Mouse (Mus musculus) forebrain, embryonic 14.5 days (tissue): ENCODE measurements at regions not wholly inside any gene's neighbourhood (a gene's known extent, or its start where the extent isn't known, plus 50 kb on each side); places are given as distances from the start of the nearest gene placed in this dataset.
A peak's percentile ranks its signal among the peaks of the same experiment; 100 is the strongest.

Experiments
- ATAC-seq: fragments of 200-750 bp; cut with Nextera tagmentation; 2 replicates; pipeline ENCODE4 v1.8.0; 2017; ENCODE audit warnings: mild to moderate bottlenecking, moderate library complexity
- DNase-seq: peaks from one replicate; pipeline ENCODE4 v3.0.0-alpha.2; 2015; ENCODE audit warnings: low spot score
- H3K27ac ChIP-seq: fragments of 300-500 bp; sonication (generic); 2 replicates; pipeline ENCODE4 v1.5.1; 2014; ENCODE audit warnings: low read depth, mild to moderate bottlenecking, control low read depth, low read length, moderate library complexity
- H3K27me3 ChIP-seq: fragments of 300-500 bp; sonication (generic); replicated peaks from 2 replicates; pipeline ENCODE4 v1.6.1; 2014; ENCODE audit warnings: low read length, control low read depth, mixed read lengths; ENCODE audit not compliant: control insufficient read depth, insufficient read depth
- H3K36me3 ChIP-seq: fragments of 300-500 bp; sonication (generic); 2 replicates; pipeline ENCODE4 v1.6.1; 2014; ENCODE audit warnings: low read length, control low read depth; ENCODE audit not compliant: control insufficient read depth, insufficient read depth
- H3K4me1 ChIP-seq: fragments of 300-500 bp; sonication (generic); 2 replicates; pipeline ENCODE4 v1.6.1; 2014; ENCODE audit warnings: antibody characterized with exemption, low read length, control low read depth; ENCODE audit not compliant: control insufficient read depth, insufficient read depth
- H3K4me2 ChIP-seq: fragments of 300-500 bp; sonication (generic); 2 replicates; pipeline ENCODE4 v1.6.1; 2014; ENCODE audit warnings: mild to moderate bottlenecking, control low read depth, low read length
- H3K4me3 ChIP-seq: fragments of 300-500 bp; sonication (generic); 2 replicates; pipeline ENCODE4 v1.5.1; 2014; ENCODE audit warnings: low read depth, low read length, control low read depth
- H3K9ac ChIP-seq: fragments of 300-500 bp; sonication (generic); 2 replicates; pipeline ENCODE4 v1.6.1; 2014; ENCODE audit warnings: mild to moderate bottlenecking, low read length, control low read depth, moderate library complexity
- H3K9me3 ChIP-seq: fragments of 300-500 bp; sonication (generic); replicated peaks from 2 replicates; pipeline ENCODE4 v1.6.1; 2016; ENCODE audit warnings: low read length, control low read depth, mixed read lengths; ENCODE audit not compliant: control insufficient read depth
- WGBS: fragments of 180-500 bp; shearing (Covaris S2); extraction: QIAGEN DNeasy Blood & Tissue Kit; methylation state at CpG from one replicate; pipeline ENCODE4 v1.1.7; 2014; 5-methylcytosine and 5-hydroxymethylcytosine counted together

DNA sequence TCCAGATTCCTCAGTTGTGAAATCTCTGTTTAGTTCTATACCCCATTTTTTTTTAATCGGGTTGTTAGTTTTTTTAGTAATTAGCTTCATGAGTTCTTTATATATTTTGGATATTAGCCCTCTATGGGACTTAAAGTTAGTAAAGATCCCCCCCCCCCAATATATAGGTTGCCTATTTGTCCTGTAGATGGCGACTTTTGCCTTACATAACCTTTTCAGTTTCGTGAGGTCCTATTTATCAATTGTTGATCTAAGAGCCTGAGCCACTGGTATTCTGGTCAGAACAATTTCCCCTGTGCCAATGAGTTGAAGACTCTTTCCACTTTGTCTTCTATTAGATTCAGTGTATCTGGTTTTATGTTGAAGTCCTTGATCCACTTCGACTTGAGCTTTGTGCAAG is 80.0 kb upstream of the Hpgds start:
- Histone ChIP-seq H3K4me2 (no peak overlapping the region), H3K4me1 (no peaks in the 10 kb centered on the region), H3K36me3 (no peaks in the 10 kb centered on the region), H3K9ac (no peak overlapping the region), H3K27ac (no peak overlapping the region), H3K27me3 (no peaks in the 10 kb centered on the region), H3K4me3 (no peak overlapping the region), H3K9me3 (no peaks in the 10 kb centered on the region)
- DNase-seq (no peak), ATAC-seq (no peak)
- 76% methylated on average over 4 of the region's 4 CpGs for WGBS

DNA sequence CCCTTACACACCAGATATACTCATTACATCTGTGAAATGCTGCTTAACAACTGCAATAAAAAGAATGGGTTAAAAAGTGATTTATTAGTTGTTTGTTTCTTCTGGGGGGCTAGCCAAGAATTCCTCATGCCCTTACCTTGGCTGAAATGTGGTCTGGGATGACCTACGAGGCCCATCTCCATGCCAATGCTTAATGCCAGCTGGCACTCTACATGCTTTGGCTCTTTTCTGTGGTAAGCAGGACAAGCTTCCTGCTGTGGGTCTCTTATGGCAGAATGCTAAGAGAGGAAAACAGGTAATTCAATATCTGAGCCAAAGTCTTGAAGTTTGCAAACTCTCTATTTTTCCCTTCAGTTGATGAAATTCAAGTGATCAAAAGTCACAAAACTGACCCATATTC is 117.9 kb upstream of the Hpgds start:
- H3K4me2 ChIP-seq, result no peak overlapping the region
- H3K36me3 ChIP-seq, result no peaks in the 10 kb centered on the region
- no peaks in the 10 kb centered on the region for H3K4me1 ChIP-seq
- no peaks in the 10 kb centered on the region for H3K27me3 ChIP-seq
- no peak overlapping the region for H3K27ac ChIP-seq
- H3K9ac ChIP-seq, result no peak overlapping the region
- ATAC-seq (no peak), DNase-seq (no peak)
- no peaks in the 10 kb centered on the region for H3K9me3 ChIP-seq
- 91% methylated on average over 1 of the region's 1 CpGs for WGBS
- H3K4me3 ChIP-seq, result no peak overlapping the region

DNA sequence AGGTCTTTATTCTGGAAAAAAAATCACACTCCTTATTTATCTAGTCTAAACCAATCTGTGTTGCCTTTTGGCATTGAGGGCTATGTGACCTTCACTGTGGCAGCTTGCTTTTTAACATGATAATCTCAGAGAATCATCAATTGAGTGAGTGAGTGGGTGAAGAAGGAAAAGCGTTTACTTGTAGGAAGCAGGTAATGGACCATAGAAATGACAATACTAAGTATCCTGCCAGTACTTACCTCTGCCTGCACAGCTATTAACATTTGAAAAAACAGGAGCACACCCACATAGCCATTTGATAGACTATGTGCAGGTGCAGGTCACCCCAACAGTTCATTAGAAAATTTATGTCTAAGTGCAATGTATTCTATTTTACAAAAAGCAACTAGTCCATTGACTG is 110.2 kb upstream of the C130060K24Rik start:
- Histone ChIP-seq H3K27ac (no peak overlapping the region), H3K9me3 (no peaks in the 10 kb centered on the region), H3K4me1 (no peaks in the 10 kb centered on the region), H3K36me3 (no peaks in the 10 kb centered on the region), H3K4me3 (no peak overlapping the region), H3K27me3 (no peaks in the 10 kb centered on the region), H3K4me2 (no peak overlapping the region), H3K9ac (no peak overlapping the region)
- ATAC-seq, result no peak
- no peak for DNase-seq
- 85% methylated on average over 1 of the region's 1 CpGs for WGBS

DNA sequence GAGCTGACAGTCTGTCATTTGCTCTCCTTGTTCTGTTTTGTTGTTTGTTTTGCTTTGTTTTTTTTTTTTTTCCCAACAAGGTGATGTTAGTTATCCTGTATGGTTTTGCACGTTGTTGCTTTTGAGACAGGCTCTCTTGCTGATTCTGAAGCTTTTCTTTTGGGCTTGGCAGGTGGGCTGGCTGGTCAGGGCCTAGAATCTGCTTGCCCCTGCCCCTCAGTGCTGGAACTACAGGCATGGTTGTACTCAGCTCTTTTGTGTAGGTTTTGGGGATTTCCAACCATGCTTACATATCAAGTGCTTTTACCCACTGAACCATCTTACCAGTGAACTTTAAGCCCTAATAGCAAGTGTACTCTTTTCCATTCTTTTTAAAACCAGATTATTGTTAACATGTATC is 70.7 kb upstream of the C130060K24Rik start:
- Histone ChIP-seq H3K9ac (no peak overlapping the region), H3K4me1 (no peaks in the 10 kb centered on the region; the same call in 1 of the 2 replicates), H3K36me3 (no peaks in the 10 kb centered on the region), H3K9me3 (no peaks in the 10 kb centered on the region), H3K4me3 (no peak overlapping the region), H3K4me2 (no peak overlapping the region), H3K27me3 (no peaks in the 10 kb centered on the region), H3K27ac (no peak overlapping the region)
- no peak for DNase-seq
- WGBS, result 0% methylated on average over 1 of the region's 1 CpGs
- ATAC-seq, result 0 out of 2 replicates have a peak, but pooled peaks have one; percentile 48

DNA sequence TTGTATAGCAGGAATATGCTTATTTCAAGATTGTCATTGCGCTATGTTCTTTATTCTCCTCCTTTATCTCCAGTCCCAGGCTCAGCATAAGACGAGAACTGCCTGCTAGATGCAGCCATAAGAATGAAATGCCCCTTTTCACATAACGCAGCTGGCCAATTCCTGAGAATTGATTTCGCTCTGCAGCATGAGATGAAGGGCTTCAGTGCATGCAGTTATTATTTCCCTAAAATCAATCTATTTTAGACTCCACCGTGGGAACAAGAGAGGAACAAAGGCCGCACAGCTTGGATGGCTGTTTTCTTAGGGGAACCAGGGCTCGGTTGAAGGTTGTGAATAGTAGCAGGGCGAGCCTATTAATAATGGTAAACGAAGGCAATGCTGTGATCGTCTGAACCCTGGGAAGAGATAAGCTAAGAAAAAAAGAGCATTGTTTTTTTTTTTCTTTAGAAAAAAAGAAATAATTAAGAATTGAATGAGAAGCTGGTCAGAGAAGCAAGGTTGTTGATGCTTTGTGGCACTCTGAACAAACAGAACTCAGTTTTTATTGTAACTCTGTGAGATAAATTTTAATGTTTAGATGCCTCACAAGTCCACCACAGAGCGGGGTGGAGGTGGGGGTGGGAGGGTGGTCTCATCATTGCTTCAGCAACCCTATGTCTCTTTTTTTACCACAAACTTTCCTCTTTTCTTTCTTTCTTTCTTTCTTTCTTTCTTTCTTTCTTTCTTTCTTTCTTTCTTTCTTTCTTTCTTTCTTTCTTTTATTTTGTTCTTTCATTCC is 69.9 kb upstream of the C130060K24Rik start:
- Histone ChIP-seq H3K4me2 (peak overlapping the region; percentile 18; the same call in 1 of the 2 replicates), H3K27me3 (no peaks in the 10 kb centered on the region), H3K9ac (peak overlapping the region; percentile 48; the same call in 1 of the 2 replicates), H3K4me1 (no peaks in the 10 kb centered on the region; the same call in 1 of the 2 replicates), H3K27ac (peak overlapping the region; percentile 70), H3K36me3 (no peaks in the 10 kb centered on the region), H3K9me3 (no peaks in the 10 kb centered on the region), H3K4me3 (no peak overlapping the region)
- ATAC-seq (peak; percentile 76), DNase-seq (peak; percentile 65)
- 7% methylated on average over 11 of the region's 11 CpGs for WGBS

DNA sequence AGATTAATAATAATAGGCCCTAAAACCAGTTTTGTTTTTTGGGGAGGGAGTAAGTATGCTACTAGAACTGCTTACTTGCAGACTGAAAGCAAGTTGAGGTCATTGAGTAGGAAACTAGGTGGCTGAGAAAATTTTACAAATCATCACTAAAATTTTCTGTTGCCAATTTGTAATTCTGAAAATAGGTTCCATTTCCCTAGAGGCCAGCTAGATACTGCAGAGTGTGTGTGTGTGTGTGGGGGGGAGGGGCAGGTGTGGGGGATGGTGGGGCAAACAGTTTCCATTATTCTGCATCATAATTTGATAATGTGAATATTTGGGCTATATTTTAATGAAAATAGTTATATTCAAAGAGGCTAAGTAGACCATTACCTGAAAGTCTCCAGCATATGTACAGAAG is 69.1 kb upstream of the C130060K24Rik start:
- Histone ChIP-seq H3K36me3 (no peaks in the 10 kb centered on the region), H3K9me3 (no peaks in the 10 kb centered on the region), H3K4me2 (no peak overlapping the region), H3K4me1 (no peaks in the 10 kb centered on the region; the same call in 1 of the 2 replicates), H3K27me3 (no peaks in the 10 kb centered on the region), H3K9ac (no peak overlapping the region), H3K4me3 (no peak overlapping the region), H3K27ac (no peak overlapping the region)
- no peak for ATAC-seq
- no peak for DNase-seq
